Mouse (Mus musculus) midbrain, embryonic 16.5 days (tissue): Measurements from ENCODE around the gene Lrch1. TPM values are rescaled to one million over a fixed set of nuclear protein-coding genes. Genes with fewer than 3 reads are reported as not detected.

Experiments
- ATAC-seq: fragments of 200-750 bp; cut with Nextera tagmentation; 2 replicates; pipeline ENCODE4 v1.8.0; 2017; ENCODE audit warnings: moderate TSS enrichment
- H3K27ac ChIP-seq: fragments of 300-500 bp; sonication (generic); 2 replicates; pipeline ENCODE4 v1.5.1; 2014; ENCODE audit warnings: mild to moderate bottlenecking, low read length, mixed read lengths
- H3K27me3 ChIP-seq: fragments of 300-500 bp; sonication (generic); 2 replicates; pipeline ENCODE4 v1.6.1; 2014; ENCODE audit warnings: low read depth, low read length, mixed read lengths; ENCODE audit not compliant: control insufficient read depth, insufficient read depth
- H3K36me3 ChIP-seq: fragments of 300-500 bp; sonication (generic); 2 replicates; pipeline ENCODE4 v1.6.1; 2014; ENCODE audit warnings: mild to moderate bottlenecking, low read length, moderate library complexity, mixed read lengths; ENCODE audit not compliant: control insufficient read depth, insufficient read depth
- H3K4me1 ChIP-seq: fragments of 300-500 bp; sonication (generic); 2 replicates; pipeline ENCODE4 v1.6.1; 2014; ENCODE audit warnings: mild to moderate bottlenecking, low read length, mixed read lengths; ENCODE audit not compliant: control insufficient read depth, insufficient read depth
- H3K4me2 ChIP-seq: fragments of 300-500 bp; sonication (generic); 2 replicates; pipeline ENCODE4 v1.6.1; 2014; ENCODE audit warnings: mild to moderate bottlenecking, low read length, mixed read lengths
- H3K4me3 ChIP-seq: fragments of 300-500 bp; sonication (generic); 2 replicates; pipeline ENCODE4 v1.5.1; 2014; ENCODE audit warnings: low read depth, mild to moderate bottlenecking, low read length, moderate library complexity, mixed read lengths
- H3K9ac ChIP-seq: fragments of 300-500 bp; sonication (generic); 2 replicates; pipeline ENCODE4 v1.6.1; 2014; ENCODE audit warnings: low read depth, low read length, mixed read lengths
- H3K9me3 ChIP-seq: fragments of 300-500 bp; sonication (generic); replicated peaks from 2 replicates; pipeline ENCODE4 v1.6.1; 2014; ENCODE audit warnings: mild to moderate bottlenecking, low read length, mixed read lengths; ENCODE audit not compliant: control insufficient read depth, poor library complexity, severe bottlenecking
- WGBS: fragments of 180-500 bp; shearing (Covaris S2); extraction: QIAGEN DNeasy Blood & Tissue Kit; methylation state at CpG from one replicate; pipeline ENCODE4 v1.1.7; 2014; 5-methylcytosine and 5-hydroxymethylcytosine counted together
- polyA plus RNA-seq: library from polyadenylated mRNA; unstranded; fragments of >200 nt; fragmentation: Nextera tagmentation; extraction: Ambion mirVana; gene quantifications from 2 replicates; pipeline ENCODE4 v1.2.1, GENCODE M21; 2015

Lrch1 gene
- polyA plus RNA-seq, 1 experiment from 2014 or later = 19.9 TPM

- Histone ChIP-seq H3K36me3 (no peaks in the 10 kb centered on the region), H3K9ac (no peak overlapping the region), H3K27ac (no peak overlapping the region), H3K9me3 (no peaks in the 10 kb centered on the region), H3K4me3 (no peak overlapping the region), H3K4me2 (no peak overlapping the region), H3K27me3 (no peaks in the 10 kb centered on the region), H3K4me1 (peaks cover 2% of the 10 kb centered on the region; the same call in 1 of the 2 replicates)
- no peak for ATAC-seq
- WGBS = 95% methylated on average over 1 of the region's 1 CpGs
These were observed 113.5 kb downstream of the Lrch1 start for GRCm38 (mm10) chr14:74834215-74834614.

DNA sequence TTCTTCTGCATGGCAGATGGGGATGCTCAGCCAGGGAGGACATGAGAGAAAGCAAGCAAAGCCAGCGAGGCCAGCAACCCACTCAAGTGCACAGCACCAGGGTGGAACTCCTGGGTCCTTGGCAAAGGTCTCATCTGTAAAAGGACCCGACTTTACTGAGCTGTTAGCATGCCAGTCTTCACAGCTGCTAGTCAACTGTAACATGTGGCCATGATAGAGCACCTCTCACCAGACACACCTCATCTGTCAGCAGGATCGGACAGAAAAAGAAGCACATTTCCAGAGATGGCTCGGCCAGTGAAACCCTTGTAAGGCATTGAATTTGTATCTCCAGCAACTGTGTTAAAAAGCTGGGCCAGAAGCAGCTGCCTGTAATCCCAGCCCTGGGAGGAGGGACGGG lies 116.0 kb downstream of the Lrch1 start:
- no peaks in the 10 kb centered on the region for H3K27me3 ChIP-seq
- no peaks in the 10 kb centered on the region for H3K9me3 ChIP-seq
- H3K4me1 ChIP-seq = peaks cover 2% of the 10 kb centered on the region; the same call in 1 of the 2 replicates
- H3K27ac ChIP-seq = no peak overlapping the region
- no peak overlapping the region for H3K9ac ChIP-seq
- WGBS = 77% methylated on average over 5 of the region's 5 CpGs
- no peak overlapping the region for H3K4me2 ChIP-seq
- no peak for ATAC-seq
- no peaks in the 10 kb centered on the region for H3K36me3 ChIP-seq
- no peak overlapping the region for H3K4me3 ChIP-seq

DNA sequence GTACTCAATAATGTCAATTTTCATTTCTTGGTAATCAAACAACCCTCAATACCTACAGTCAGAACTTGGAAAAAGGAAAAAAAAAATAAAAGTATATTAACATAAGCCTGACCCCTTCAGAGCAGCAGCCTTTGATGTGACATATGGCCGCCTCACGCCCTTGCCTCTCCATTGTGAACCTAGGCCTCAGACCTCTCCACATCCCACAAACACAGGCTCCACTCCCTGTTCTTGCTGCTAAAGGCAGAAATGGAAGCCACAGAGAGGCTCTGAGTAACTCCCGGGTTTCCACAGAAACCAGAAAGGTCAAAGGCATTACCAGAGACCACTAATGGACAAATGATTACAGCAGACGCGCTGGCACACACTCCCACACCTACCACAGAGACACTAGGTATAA lies 116.6 kb downstream of the Lrch1 start:
- H3K9ac ChIP-seq = no peak overlapping the region
- no peaks in the 10 kb centered on the region for H3K9me3 ChIP-seq
- 67% methylated on average over 5 of the region's 5 CpGs for WGBS
- ATAC-seq = no peak; the same call in 1 of the 2 replicates
- H3K4me2 ChIP-seq = no peak overlapping the region
- H3K36me3 ChIP-seq = no peaks in the 10 kb centered on the region
- no peak overlapping the region for H3K4me3 ChIP-seq
- 0 out of 2 replicates have a peak overlapping the region, but pooled peaks have one; percentile 30 for H3K27ac ChIP-seq
- no peaks in the 10 kb centered on the region for H3K27me3 ChIP-seq
- H3K4me1 ChIP-seq = peaks cover 2% of the 10 kb centered on the region; the same call in 1 of the 2 replicates

DNA sequence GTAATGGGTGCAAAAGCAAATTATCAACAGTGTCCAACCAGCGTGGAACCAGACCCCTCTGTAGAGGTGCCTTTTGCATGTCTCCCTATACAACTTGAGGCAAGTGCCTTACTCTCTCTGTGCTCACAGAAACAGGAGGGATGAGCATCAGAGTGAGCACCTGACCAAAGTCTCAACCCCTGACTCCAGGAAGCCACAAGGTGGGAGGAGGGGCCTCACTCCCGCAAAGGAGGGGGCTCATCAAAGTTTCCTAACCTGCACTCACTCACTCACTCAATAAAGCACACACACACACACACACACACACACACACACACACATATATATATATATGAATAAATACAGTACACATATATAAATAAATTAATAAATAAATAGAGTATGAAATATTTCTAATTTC lies 117.1 kb downstream of the Lrch1 start:
- Histone ChIP-seq H3K9ac (no peak overlapping the region), H3K36me3 (no peaks in the 10 kb centered on the region), H3K4me1 (peaks cover 2% of the 10 kb centered on the region; the same call in 1 of the 2 replicates), H3K4me2 (no peak overlapping the region), H3K4me3 (no peak overlapping the region), H3K27ac (no peak overlapping the region), H3K27me3 (no peaks in the 10 kb centered on the region), H3K9me3 (no peaks in the 10 kb centered on the region)
- 88% methylated on average over 2 of the region's 2 CpGs for WGBS
- no peak for ATAC-seq

- H3K4me2 ChIP-seq = no peak overlapping the region
- no peaks in the 10 kb centered on the region for H3K36me3 ChIP-seq
- H3K9me3 ChIP-seq = no peaks in the 10 kb centered on the region
- no peak for ATAC-seq
- H3K27me3 ChIP-seq = no peaks in the 10 kb centered on the region
- H3K9ac ChIP-seq = no peak overlapping the region
- 81% methylated on average over 7 of the region's 7 CpGs for WGBS
- H3K4me1 ChIP-seq = no peaks in the 10 kb centered on the region
- no peak overlapping the region for H3K4me3 ChIP-seq
- no peak overlapping the region for H3K27ac ChIP-seq
These were observed 124.7 kb downstream of the Lrch1 start for GRCm38 (mm10) chr14:74822757-74823680.

- 62% methylated on average over 2 of the region's 2 CpGs for WGBS
- Histone ChIP-seq H3K4me1 (no peaks in the 10 kb centered on the region), H3K36me3 (no peaks in the 10 kb centered on the region), H3K9me3 (no peaks in the 10 kb centered on the region), H3K4me3 (no peak overlapping the region), H3K27me3 (no peaks in the 10 kb centered on the region), H3K9ac (no peak overlapping the region), H3K27ac (no peak overlapping the region), H3K4me2 (no peak overlapping the region)
- no peak for ATAC-seq
These were observed 125.6 kb downstream of the Lrch1 start for GRCm38 (mm10) chr14:74822048-74822447.

- Histone ChIP-seq H3K4me3 (no peak overlapping the region), H3K4me2 (no peak overlapping the region), H3K27me3 (no peaks in the 10 kb centered on the region), H3K27ac (no peak overlapping the region), H3K4me1 (no peaks in the 10 kb centered on the region), H3K9ac (no peak overlapping the region), H3K36me3 (no peaks in the 10 kb centered on the region), H3K9me3 (no peaks in the 10 kb centered on the region)
- no peak for ATAC-seq
- 80% methylated on average over 11 of the region's 11 CpGs for WGBS
These were observed 127.4 kb downstream of the Lrch1 start for GRCm38 (mm10) chr14:74820180-74820813.

- H3K27ac ChIP-seq = no peak overlapping the region
- no peaks in the 10 kb centered on the region for H3K9me3 ChIP-seq
- H3K9ac ChIP-seq = no peak overlapping the region
- no peak for ATAC-seq
- H3K4me3 ChIP-seq = no peak overlapping the region
- H3K27me3 ChIP-seq = no peaks in the 10 kb centered on the region
- no peaks in the 10 kb centered on the region for H3K4me1 ChIP-seq
- H3K4me2 ChIP-seq = no peak overlapping the region
- no peaks in the 10 kb centered on the region; the same call in 1 of the 2 replicates for H3K36me3 ChIP-seq
- 21% methylated on average over 6 of the region's 6 CpGs for WGBS
These were observed 131.0 kb downstream of the Lrch1 start for GRCm38 (mm10) chr14:74816705-74817104.
